Mouse (Mus musculus) 3134 (cell line): Measurements from ENCODE around the gene Pepd.

Experiments
- DNase-seq: peaks from one replicate; pipeline ENCODE4 v3.0.0-alpha.2; 2011; ENCODE audit warnings: low spot score; ENCODE audit not compliant: insufficient read length; ENCODE audit errors: extremely low read depth

Pepd gene

DNA sequence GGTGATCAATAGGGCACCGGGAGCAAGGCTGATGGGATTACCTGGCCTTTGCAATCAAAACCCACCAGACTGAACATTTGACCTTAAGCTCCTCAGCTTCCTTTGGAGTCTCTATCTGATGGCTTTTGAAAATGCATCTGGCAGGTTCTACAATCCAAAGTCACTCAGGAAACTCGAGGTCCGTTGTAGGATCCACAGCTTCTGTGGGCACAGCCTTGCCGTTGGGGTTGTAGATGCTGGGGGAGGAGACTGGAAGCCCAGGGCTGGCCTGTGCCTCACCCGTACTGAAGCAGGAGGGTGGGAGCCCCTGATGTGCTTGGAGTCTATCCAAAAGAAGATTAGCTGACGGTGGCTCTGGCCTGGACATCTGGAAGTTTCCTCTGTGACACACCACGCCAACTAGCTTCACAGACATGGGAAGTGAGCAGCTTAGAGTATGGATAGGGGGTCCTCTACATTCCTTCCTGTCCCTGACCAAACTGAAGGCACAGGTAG, 18.1 kb downstream of the Pepd start:
- no peak for DNase-seq

DNA sequence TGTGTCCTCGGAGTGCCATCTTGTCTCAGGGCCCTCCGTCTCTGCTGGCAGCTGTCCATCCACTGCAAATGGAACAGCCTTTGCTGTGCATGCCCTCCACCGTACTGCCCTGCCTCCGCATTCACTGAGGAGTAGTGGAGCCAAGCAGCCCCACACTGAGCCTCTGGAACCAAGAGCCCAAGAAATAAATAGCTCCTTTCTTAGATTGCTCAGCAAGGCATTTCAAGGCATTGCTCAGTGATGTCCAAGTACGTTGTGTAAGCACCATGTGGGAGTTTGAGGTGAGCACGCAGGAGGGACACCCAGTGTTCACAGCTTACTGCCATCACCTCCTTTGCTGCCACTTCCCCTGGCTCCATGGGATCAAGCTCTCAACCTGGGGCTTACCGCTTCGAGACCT, 20.5 kb downstream of the Pepd start:
- DNase-seq = no peak

DNA sequence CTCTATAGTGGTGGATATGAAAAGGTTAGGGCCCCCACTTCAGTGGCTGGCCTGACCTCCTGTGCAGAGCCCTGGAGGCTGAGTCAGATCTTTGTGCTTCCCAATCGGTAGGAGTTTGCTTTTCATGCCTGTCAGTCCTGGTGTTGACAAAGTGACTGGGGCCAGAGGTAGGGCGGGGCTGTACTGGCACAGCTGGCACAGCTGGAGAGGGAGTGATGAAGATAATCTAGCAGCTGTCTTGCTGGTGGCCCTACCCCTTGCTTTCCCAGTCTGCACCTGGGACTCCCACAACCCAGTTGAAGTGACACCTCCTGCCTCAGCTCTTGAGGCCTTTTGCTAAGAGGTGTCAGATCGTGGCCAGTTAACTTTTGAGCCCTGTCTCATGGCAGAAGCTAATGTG, 21.0 kb downstream of the Pepd start:
- DNase-seq = no peak

DNA sequence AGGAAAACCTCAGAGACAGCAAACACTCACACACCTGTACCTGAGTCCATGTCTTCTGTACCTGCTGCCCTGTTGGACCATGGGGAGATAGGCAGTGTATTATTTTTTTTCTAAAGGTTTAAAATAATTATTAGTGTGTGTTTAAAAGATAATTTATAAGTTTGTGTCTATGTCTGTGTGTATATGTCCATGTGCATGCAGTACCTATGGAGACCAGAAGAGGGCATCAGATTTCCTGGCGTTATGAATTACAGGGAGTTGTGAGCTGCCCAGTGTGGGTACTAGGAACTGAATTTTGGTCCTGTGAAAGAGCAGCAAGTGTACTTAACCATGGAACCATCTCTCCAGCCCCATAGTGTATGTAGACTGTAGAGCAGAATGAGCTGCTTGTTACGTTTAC, 24.2 kb downstream of the Pepd start:
- DNase-seq = no peak

DNA sequence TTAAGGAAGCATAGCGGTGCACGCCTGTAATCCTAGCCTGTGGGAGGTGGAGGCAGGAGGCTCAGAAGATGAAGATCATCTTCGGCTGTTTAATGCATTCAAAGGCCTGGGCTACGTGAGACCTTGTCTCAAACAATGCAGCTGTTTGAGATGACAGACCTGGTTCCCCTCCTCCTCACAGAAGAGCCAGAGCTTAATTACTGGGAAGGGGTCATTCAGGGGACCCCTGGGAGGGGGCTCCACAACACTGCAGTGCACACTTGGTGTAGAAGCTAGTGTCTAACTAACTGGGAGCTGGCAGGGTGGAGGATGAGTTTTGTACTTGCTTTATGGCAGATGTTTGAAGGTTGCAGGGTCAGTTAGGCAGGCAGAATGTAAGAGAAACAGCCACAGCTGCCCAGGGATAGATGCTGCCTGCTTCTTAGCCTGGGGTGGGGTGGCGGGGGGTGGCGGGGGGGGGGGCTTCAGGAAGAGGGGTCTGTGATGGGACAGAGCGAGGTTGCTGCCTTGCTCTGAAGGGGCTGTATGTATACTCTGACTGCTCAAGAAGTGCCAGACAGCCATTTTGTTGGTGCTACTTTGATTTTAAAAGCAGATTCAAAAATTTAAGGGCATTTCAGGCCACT, 26.6 kb downstream of the Pepd start:
- no peak for DNase-seq

DNA sequence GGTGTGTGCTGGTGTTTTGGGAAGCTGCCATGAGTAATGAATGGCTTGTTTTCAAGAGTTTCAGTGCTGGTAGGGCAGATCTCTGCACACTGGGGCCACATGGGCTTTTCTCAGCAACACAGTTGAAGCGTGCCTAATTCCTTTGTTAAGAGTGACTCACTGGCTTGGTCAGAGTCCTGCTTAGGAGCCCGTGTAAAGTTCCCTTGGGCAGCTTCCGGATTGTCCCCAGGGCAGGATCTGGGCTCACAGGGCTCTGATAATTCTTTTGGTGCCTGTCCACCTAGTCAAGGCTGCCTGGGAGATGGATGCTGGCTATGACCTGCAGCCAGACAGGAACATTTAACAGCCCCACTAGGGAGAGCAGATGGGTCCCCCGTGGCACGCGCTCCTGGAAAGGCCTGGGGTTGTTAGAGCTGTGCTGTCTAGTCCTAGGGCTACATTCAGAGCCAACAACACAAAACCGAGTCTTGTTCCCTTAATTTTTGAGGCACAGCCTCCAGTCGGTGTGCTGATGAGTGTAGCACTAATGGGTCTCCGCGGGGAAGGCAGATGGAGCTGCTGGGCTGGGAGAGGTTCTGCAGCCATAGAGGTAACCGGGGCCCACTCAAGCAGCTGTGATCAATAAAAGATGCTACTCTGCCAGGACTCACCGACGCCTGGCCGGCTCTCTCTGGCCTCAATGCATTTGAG, 27.2 kb downstream of the Pepd start:
- DNase-seq = peak; percentile 59

DNA sequence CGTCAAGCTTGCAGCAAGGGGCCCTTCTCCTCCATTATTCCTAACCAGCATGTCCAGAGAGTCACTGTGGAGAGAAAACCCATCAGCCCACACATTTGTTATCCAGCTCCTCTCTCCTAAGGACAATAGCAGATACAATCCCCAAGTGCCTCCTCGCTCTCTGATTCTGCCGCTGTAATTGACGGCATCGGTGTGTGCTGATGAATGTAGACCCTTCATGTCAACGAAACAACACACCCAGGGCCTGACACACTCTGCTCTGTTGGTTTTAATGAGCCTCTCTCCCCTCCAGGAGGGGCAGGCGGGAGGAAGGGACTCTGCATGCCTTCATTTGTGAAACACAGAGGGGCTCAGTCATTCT, 27.8 kb downstream of the Pepd start:
- no peak for DNase-seq

DNA sequence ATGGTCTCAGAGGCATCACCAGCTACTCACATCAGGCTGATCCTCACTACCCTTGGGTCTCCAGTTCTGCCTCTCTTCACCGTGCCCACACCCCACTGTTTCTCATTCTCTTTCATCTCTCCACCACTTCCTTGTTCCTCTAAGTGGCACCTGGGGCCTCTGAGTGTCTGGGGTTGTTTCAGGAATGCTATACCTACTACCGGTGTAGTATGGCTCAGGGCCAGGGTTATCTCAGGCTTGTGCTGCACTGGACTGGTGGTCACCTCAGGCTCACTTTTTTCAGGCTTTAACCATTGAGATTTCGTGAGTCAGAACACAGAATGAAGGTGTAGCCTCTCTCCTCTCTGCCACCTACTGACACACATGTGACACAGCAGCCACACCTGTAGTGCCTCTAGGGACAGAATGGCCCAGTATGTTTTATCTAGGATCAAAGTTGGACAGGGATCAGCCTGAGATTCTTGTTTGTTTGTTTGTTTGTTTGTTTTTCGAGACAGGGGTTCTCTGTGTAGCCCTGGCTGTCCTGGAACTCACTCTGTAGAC, 31.5 kb downstream of the Pepd start:
- no peak for DNase-seq

DNA sequence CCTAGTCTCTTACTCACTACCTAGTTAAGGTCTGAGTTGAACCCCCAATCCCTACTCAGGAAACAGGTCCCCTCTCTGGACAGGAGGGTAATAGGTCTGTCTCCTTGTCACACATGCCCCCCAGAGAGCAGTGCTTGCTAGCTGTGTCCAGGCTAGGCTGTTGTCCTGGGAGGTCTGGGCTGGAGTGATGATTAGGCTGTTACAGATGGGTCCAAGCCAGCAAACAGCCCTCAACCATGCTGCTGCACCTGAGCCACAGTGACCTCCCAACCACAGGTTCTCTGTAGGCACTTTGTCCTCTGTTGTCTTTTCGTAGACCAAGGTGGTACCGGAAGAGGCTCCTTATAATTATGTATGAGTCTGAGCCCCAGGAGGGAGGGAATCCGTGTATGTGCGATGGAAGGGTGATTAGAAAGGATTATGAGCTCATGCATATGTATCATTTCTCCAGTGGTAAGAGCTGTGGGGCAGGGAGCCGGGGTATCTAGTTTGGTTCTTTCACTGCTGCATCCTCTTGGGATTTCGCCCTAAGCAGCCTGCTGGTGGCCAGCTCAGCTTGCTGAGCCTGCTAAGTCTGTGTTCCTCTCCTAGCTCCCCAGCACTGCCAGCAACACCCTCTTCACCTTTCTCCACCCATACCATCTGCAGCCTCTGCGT, 34.2 kb downstream of the Pepd start:
- DNase-seq = no peak

DNA sequence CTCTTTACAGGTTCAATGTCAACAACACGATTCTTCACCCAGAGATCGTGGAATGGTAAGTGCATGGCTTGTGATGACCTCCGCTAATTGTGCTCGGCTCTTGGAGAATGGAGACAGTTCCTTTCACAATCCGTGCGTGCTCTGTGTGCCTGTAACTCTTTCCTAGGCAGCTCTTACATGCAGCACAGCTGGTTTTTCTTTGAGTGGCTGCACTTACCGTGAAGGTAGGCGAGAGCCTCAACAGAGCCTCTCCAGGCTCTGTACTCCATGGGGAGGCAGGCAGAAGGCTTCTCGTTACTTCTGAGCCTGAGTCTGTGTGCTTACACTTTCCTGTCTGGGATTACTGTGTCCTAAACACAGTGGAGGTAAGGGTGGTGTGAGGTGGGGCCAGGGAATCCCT, 42.4 kb downstream of the Pepd start:
- DNase-seq = no peak

DNA sequence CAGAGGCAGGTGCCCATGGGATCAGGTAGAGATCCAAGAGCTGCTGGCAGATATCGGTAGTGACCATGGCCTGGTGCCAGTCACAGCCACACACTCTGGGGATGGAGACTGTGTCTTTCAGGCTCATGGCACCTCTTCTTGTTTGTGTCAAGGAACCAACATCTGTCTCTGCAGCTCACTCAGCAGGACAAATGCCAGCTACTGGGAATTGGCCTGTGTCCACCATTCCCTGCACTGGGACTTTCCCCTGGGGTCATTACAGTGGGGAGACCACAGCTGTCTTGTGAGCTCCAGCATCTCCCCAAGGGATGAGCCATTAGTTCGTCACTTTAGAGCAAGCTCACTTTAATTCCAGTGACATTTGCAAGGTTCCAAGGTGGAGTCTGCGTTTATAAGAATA, 43.1 kb downstream of the Pepd start:
- no peak for DNase-seq

DNA sequence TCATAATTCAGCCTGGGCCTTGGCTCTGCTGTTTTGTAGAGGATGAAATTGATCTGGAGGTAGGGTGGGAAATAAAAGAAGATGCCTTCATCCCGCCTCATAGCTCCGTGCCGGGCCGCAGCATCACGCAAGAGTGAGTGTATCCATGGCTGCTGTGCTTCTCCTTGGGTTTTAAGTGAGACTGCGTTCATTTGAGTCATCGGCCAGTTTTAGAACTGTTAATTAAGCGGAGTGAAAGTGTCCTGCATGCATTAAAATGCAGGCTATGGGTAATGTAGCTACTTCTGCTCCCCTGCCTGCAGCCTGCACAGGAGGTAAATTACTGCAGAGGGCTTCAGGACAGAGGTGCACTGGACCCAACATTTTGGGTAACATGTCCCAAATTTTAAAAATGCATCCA, 45.0 kb downstream of the Pepd start:
- DNase-seq = no peak

DNA sequence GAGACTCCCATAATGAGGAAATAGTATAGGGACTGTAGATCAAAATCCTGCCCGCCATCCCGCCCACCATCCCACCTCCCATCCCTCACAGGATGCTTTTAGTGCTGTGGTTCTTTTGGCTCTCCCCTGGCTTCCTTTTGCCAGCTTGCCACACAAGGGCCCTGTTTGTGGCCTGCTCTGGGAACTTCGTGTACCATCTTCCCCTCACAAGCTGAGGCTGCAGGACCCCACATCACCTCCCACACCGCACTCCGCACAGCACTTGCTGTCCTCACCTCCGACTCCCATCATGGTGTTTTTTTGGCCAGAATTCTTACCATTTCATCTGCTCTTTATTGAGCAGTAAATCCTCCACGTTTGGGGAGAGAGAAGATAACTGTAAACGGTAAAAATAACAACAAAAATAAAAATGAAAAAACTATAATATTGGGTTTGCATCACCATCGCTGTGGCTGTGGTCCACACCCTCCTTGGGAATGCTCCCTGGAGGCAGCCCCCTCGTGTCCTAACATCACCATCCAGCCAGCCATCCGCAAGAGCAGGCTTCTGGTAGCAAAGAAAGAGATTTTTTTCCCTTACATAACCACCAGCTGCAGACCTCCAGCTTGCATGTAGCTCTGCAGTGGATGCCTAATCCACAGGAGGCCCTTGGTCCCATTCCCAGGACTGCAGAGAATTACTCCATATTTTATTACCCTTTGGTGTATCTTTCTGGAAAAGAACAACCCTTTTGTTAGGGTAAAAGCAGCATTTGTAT, 51.9 kb downstream of the Pepd start:
- DNase-seq = no peak

DNA sequence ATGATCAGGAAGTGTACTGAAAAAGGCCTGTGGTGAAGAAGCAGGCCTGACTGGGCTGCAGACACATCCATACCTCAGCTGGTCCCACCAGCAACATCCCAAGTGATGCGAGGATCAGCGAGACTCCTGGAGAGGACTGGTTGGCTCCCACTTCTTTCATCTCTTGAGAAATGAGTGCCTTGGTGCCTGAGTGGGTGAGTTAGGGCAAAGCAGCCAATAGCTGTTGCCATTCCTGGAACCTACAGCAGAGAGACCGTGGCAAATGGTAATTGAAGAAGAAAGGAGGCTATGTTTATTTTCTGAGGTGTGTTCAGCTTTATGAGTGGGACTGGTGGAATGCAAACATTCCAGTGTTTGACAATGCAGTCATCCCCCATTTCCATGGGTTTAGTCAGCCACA, 55.2 kb downstream of the Pepd start:
- DNase-seq = no peak

DNA sequence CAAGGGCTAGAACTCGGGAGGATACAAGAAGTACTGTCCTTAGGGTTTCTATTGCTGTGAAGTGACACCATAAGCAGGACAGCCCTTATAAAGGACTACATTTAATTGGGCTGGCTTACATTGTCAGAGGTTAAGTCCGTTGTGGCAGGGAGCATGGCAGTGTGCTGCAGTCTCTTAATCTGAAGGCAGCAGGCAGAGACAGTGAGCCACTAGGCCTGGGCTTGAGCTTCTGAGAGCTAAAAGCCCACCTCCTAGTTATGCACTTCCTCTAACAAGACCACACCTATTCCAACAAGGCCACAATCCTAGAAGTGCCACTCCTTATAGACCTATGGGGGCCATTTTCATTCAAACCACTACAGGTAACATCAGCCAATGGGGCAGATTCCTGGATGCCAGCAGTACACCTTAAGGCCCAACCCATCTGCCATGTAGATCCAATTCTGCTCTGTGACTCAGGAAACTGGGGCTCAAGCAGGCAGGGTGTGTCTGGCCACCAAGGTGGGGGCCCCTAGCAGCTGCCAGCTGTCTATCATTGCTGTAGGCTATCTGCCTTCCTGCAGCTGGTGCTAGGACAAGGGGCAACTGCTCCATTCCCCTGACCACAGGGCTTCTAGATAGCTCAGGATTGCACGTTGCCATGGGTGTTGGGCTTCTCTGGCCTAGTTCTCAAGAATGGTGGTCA, 56.7 kb downstream of the Pepd start:
- DNase-seq = no peak

DNA sequence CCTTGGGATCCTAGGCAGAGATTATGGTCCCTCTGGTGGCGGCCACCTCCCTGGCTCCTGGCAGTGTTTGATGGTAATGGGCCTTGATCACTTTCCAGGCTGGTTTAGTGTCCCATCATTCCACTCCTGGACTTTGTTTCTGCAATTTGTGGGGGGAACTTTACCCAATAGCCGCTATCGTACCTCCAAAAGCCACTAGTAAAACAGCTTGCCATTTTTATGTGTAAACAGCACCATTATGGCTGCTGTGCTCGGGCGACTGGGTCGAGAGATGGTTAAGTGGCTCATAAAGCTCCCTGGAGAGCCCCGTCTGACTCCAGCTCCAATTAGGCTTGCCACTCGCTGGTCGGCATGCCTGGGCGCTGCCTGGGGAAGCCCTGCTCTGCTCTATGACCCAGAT, 59.6 kb downstream of the Pepd start:
- no peak for DNase-seq

DNA sequence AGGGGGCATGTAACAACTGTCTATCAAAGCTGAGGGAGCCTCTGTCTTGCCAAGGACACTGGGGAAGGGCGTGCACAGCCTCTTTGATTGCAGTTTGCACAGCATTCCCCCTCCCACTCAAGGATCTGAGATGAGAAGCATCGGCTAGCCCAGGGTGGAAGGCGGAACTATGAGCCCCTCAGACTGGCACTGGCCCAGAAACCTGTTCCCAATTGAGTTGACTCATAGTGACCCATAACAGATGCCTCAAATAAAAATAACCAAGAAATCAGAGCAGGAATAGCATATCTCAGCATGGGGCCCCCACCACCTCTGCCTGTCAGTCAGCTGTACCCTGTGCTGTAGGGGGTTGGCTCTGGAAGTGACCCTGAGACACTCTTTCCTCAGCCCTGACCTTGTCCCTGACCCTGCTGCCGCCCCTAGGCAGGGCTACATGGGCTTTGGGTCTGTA, 60.8 kb downstream of the Pepd start:
- DNase-seq = no peak

DNA sequence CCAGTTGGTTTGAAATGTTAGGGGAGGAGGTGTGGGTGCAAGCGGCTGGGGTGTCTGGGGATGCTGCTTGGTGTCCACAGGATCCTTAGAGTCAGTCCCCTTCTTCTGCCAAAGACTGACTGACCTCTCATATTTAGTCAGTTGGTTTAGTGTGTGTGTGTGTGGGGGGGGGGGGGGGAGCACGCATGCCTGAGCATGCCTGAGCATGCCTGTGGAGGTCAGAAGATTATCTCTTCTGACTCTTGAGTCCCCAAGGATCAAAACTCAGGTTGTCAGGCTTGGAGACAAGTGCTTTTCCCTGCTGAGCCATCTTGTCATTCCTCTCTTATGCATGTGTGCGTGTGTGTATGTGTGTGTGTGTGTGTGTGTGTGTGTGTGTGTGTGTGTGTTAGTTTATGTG, 61.7 kb downstream of the Pepd start:
- DNase-seq = no peak

DNA sequence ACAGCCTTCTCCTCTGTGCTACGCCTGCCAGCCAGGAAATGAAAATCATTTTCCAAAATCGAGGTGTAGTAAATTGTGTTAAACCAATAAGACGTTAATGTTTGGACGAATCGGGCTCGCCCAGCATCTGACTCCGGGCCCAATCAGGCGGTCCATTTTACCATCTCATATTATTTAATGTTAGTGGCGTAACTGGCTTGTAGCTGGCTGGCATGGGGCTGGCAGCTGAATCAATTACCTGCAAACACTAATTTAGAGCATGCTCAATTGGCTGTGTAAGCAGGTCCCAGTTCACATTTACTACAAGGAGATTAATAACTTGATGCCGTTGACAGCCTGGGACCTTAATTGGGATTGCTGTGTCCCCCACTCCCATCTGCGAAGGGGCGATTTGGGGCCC, 63.7 kb downstream of the Pepd start:
- DNase-seq = no peak

DNA sequence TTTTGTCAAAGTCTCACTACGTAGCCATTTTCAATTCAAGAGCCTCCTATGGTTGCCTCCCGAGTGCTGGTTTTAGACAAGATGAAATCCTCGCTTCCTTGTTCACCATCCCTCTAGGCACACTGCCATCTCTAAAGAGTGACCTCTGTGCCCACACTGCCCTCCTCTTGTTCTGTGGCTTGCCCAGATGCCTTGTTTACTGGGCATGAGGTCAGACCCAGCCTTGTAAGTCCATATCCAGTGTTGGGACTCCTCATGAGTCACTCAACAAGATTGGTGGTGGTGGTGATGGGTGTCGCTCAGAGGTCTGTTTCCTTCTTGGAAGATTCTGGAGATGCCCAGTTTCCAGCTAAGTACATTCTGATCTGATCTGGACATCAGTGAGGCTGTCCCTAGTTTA, 65.2 kb downstream of the Pepd start:
- DNase-seq = peak; percentile 11

DNA sequence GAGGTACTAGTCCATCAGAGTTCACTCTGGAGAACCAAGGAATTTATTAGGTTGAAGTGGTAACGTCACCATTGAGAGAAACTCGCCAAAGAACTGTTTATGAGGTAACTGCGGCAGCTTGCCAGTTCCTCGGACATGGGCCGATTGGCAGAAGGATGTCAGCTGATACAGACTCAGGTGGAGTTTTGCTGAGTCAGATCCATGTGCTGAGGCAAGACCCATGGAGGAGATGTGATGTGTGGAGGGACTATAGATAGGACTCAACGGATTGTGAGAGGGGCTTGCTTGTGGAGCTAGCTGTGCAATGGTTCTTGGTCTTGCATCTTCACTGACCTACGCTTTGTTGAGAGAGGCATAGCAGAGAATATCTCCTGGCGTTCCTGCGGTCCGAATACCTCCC, 69.6 kb downstream of the Pepd start:
- DNase-seq = no peak
